Mouse (Mus musculus): ENCODE data around the gene Rangap1. TPM values are rescaled to one million over a fixed set of nuclear protein-coding genes. Genes with fewer than 3 reads are reported as not detected.
A peak's percentile ranks its signal among the peaks of the same experiment; 100 is the strongest.

Gene Rangap1
- total RNA-seq, 1 experiment = 178 TPM

DNA sequence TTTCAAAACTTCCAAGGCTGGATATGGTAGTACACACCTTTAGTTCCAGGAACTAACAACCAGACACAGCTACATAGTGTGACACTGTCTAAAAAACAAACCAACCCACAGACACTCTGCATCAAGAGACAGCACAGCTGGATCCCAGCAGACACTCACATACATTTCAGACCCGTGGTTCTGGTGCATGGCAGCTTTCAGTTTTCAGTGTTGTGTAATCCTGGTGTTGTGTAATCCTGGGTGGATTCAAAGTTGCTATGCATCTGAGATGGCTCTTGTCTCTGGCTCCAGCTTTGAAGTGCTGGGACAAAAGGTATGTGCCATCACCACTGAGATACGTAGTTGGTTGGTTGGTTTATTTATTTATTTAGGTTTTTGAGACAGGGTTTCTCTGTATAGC lies 46.8 kb downstream of the Rangap1 start:
- Histone ChIP-seq H3K27ac (ENCODE audit: insufficient read depth, low read depth, low read length, poor library complexity, severe bottlenecking) (no peak overlapping the region), H3K4me3 (ENCODE audit: insufficient read depth in 1 of 2, low read depth in 1 of 2, low read length in 2 of 2, poor library complexity in 1 of 2, severe bottlenecking in 1 of 2) (no peak overlapping the region), H3K4me1 (ENCODE audit: control insufficient read depth in 2 of 2, insufficient read depth in 2 of 2, low read length in 2 of 2, poor library complexity in 1 of 2) (peaks cover 2% of the 10 kb centered on the region in 2 experiments; a peak in 1 of 4 replicates), H3K36me3 (ENCODE audit: control insufficient read depth, insufficient read depth, low read length, poor library complexity, severe bottlenecking) (peaks cover 5% of the 10 kb centered on the region; the same call in 1 of the 2 replicates), H3K9me3 (ENCODE audit: control insufficient read depth, insufficient read depth, low read depth, low read length) (no peaks in the 10 kb centered on the region), H3K9ac (ENCODE audit: insufficient read depth, low read depth, low read length, poor library complexity, severe bottlenecking) (no peak overlapping the region)
- in situ Hi-C loops (cut with MboI; ENCODE audit: low sequenced_read_pairs in 2 of 2, unreplicated experiment in 2 of 2) = no loop called here
- TF ChIP-seq ZNF384 (IDR thresholded peaks at IDR 0.05; ENCODE audit: low read depth, low read length) = no peak
- no peak for TF ChIP-seq HCFC1 (IDR thresholded peaks at IDR 0.05; ENCODE audit: borderline replicate concordance, insufficient read depth, low read length)
- no peak for TF ChIP-seq MAFK (IDR thresholded peaks at IDR 0.05; ENCODE audit: insufficient read depth, low read depth, low read length)
- TF ChIP-seq CHD2 (IDR thresholded peaks at IDR 0.05; ENCODE audit: low read depth, low read length) = no peak
- no peak for TF ChIP-seq ZC3H11A (IDR thresholded peaks at IDR 0.05; ENCODE audit: borderline replicate concordance, low read depth, low read length)
- no peak for DNase-seq (ENCODE audit: low read depth, low spot score)

DNA sequence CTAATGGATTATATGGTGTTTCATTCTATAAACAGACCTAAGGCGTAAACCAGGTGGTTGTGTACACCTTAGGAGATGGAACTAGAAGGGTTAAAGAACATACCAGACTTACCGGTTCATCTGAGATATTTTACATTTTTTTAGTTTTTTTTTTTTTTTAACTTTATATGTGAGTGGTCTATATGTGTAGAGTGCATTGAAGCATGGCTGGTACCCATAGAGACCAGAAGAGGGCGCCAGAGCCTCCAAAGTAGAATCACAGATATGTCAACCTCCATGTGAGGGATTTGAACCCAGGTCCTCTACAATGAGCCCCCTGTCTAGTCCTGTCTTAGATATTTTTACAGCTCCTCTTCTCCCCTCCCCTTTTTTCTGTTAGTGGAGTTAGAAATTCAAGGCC lies 47.5 kb downstream of the Rangap1 start:
- no peak overlapping the region for H3K27ac ChIP-seq (ENCODE audit: insufficient read depth, low read depth, low read length, poor library complexity, severe bottlenecking)
- DNase-seq (ENCODE audit: low read depth, low spot score) = peak; percentile 68
- H3K4me3 ChIP-seq (ENCODE audit: insufficient read depth in 1 of 2, low read depth in 1 of 2, low read length in 2 of 2, poor library complexity in 1 of 2, severe bottlenecking in 1 of 2) = no peak overlapping the region
- no peaks in the 10 kb centered on the region for H3K9me3 ChIP-seq (ENCODE audit: control insufficient read depth, insufficient read depth, low read depth, low read length)
- H3K36me3 ChIP-seq (ENCODE audit: control insufficient read depth, insufficient read depth, low read length, poor library complexity, severe bottlenecking) = peaks cover 1% of the 10 kb centered on the region; the same call in 1 of the 2 replicates
- TF ChIP-seq MAFK (IDR thresholded peaks at IDR 0.05; ENCODE audit: insufficient read depth, low read depth, low read length) (no peak), ZNF384 (IDR thresholded peaks at IDR 0.05; ENCODE audit: low read depth, low read length) (peak; percentile 93), HCFC1 (IDR thresholded peaks at IDR 0.05; ENCODE audit: borderline replicate concordance, insufficient read depth, low read length) (no peak), CHD2 (IDR thresholded peaks at IDR 0.05; ENCODE audit: low read depth, low read length) (no peak), ZC3H11A (IDR thresholded peaks at IDR 0.05; ENCODE audit: borderline replicate concordance, low read depth, low read length) (0 out of 2 replicates have a peak, but pooled peaks have one; percentile 7)
- H3K4me1 ChIP-seq (ENCODE audit: control insufficient read depth in 2 of 2, insufficient read depth in 2 of 2, low read length in 2 of 2, poor library complexity in 1 of 2) = peaks cover 2% of the 10 kb centered on the region in 2 experiments; a peak in 1 of 4 replicates
- H3K9ac ChIP-seq (ENCODE audit: insufficient read depth, low read depth, low read length, poor library complexity, severe bottlenecking) = no peak overlapping the region
- in situ Hi-C loops (cut with MboI; ENCODE audit: low sequenced_read_pairs in 2 of 2, unreplicated experiment in 2 of 2) = no loop called here

DNA sequence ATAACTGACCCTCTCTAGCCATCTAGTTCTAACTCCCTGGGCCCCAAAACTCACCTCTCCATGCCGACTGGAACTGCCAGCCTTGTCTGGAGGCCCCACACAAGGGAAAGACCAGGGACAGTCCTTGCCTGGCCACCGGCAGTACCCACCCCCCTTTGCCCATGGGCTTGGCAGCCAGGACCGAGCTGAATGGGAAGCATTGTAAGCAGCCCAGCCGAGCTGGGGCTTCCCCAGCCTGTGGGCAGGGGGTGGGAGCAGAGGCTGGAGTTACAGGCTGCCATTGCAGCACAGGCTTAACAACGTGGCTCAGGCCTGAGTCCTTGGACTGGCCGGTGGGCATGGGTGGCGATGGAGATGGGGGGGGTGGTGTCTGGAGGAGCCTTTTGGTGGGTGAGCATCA lies 48.2 kb downstream of the Rangap1 start, which contains the start of gene Chadl:
Gene Chadl, minus strand, starts transcription at position 113 of the 400 bp plus-strand sequence.
- TF ChIP-seq ZNF384 (IDR thresholded peaks at IDR 0.05; ENCODE audit: low read depth, low read length) (no peak), HCFC1 (IDR thresholded peaks at IDR 0.05; ENCODE audit: borderline replicate concordance, insufficient read depth, low read length) (no peak), CHD2 (IDR thresholded peaks at IDR 0.05; ENCODE audit: low read depth, low read length) (no peak), ZC3H11A (IDR thresholded peaks at IDR 0.05; ENCODE audit: borderline replicate concordance, low read depth, low read length) (no peak), MAFK (IDR thresholded peaks at IDR 0.05; ENCODE audit: insufficient read depth, low read depth, low read length) (no peak)
- in situ Hi-C loops (cut with MboI; ENCODE audit: low sequenced_read_pairs in 2 of 2, unreplicated experiment in 2 of 2) = no loop called here
- no peak within 1 kb of the TSS for H3K27ac ChIP-seq (ENCODE audit: insufficient read depth, low read depth, low read length, poor library complexity, severe bottlenecking)
- H3K4me1 ChIP-seq (ENCODE audit: control insufficient read depth in 2 of 2, insufficient read depth in 2 of 2, low read length in 2 of 2, poor library complexity in 1 of 2) = peaks cover 2 to 4% of the 10 kb centered on the region in 2 experiments; a peak in 1 of 4 replicates
- no peaks in the 10 kb centered on the region for H3K36me3 ChIP-seq (ENCODE audit: control insufficient read depth, insufficient read depth, low read length, poor library complexity, severe bottlenecking)
- DNase-seq (ENCODE audit: low read depth, low spot score) = no peak
- no peak within 1 kb of the TSS for H3K4me3 ChIP-seq (ENCODE audit: insufficient read depth in 1 of 2, low read depth in 1 of 2, low read length in 2 of 2, poor library complexity in 1 of 2, severe bottlenecking in 1 of 2)
- H3K9me3 ChIP-seq (ENCODE audit: control insufficient read depth, insufficient read depth, low read depth, low read length) = no peaks in the 10 kb centered on the region
- H3K9ac ChIP-seq (ENCODE audit: insufficient read depth, low read depth, low read length, poor library complexity, severe bottlenecking) = no peak within 1 kb of the TSS

DNA sequence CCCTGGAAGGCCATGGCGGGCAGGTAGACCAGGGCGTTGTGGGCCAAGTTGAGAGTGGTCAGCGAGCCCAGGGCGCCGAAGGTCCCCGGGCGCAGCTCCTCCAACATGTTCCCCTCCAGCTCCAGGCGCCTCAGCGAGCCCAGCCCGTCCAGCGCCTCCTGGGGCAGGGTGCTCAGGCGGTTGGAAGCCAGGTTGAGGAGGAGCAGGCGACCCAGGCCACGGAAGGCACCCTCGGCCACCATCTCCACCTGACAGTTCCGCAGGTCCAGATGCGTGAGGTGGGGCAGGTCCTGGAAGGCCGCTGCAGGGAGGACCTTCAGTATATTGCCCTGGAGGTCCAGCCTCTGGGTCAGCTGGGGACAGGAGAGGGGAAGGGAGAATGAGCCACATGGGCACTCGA lies 50.4 kb downstream of the Rangap1 start:
- Histone ChIP-seq H3K9ac (ENCODE audit: insufficient read depth, low read depth, low read length, poor library complexity, severe bottlenecking) (peak overlapping the region; percentile 66; the same call in 1 of the 2 replicates), H3K4me1 (ENCODE audit: control insufficient read depth in 2 of 2, insufficient read depth in 2 of 2, low read length in 2 of 2, poor library complexity in 1 of 2) (peaks cover 2 to 5% of the 10 kb centered on the region in 2 experiments; a peak in 1 of 4 replicates), H3K9me3 (ENCODE audit: control insufficient read depth, insufficient read depth, low read depth, low read length) (no peaks in the 10 kb centered on the region), H3K36me3 (ENCODE audit: control insufficient read depth, insufficient read depth, low read length, poor library complexity, severe bottlenecking) (no peaks in the 10 kb centered on the region), H3K4me3 (ENCODE audit: insufficient read depth in 1 of 2, low read depth in 1 of 2, low read length in 2 of 2, poor library complexity in 1 of 2, severe bottlenecking in 1 of 2) (peak overlapping the region; percentile 72 to 73), H3K27ac (ENCODE audit: insufficient read depth, low read depth, low read length, poor library complexity, severe bottlenecking) (no peak overlapping the region)
- TF ChIP-seq ZC3H11A (IDR thresholded peaks at IDR 0.05; ENCODE audit: borderline replicate concordance, low read depth, low read length) (no peak), HCFC1 (IDR thresholded peaks at IDR 0.05; ENCODE audit: borderline replicate concordance, insufficient read depth, low read length) (0 out of 2 replicates have a peak, but pooled peaks have one; percentile 7), CHD2 (IDR thresholded peaks at IDR 0.05; ENCODE audit: low read depth, low read length) (no peak)
- no peak for DNase-seq (ENCODE audit: low read depth, low spot score)
- in situ Hi-C loops (cut with MboI; ENCODE audit: low sequenced_read_pairs in 2 of 2, unreplicated experiment in 2 of 2) = no loop called here
